Mouse (Mus musculus): ENCODE results near the gene Tm9sf4. TPM values are rescaled to one million over a fixed set of nuclear protein-coding genes. Genes with fewer than 3 reads are reported as not detected.

Tm9sf4 gene
- polyA plus RNA-seq, 1 experiment from 2014 or later: 67.9 TPM

GRCm38 (mm10) chr2:153259030-153259863 lies 98.1 kb downstream of the Tm9sf4 start:
- 50% methylated on average over 12 of the region's 12 CpGs for WGBS
- Histone ChIP-seq H3K4me2 (ENCODE audit: low read length) (no peak overlapping the region), H3K4me3 (ENCODE audit: control insufficient read depth in 1 of 2, insufficient read depth in 1 of 2, low read depth in 1 of 2, low read length in 2 of 2) (no peak overlapping the region), H3K27me3 (ENCODE audit: control insufficient read depth, insufficient read depth, low read length) (no peaks in the 10 kb centered on the region), H3K36me3 (ENCODE audit: control insufficient read depth, insufficient read depth, low read length) (peaks cover 30% of the 10 kb centered on the region), H3K4me1 (ENCODE audit: control insufficient read depth in 2 of 2, insufficient read depth in 2 of 2, low read length in 2 of 2) (peaks cover 3 to 18% of the 10 kb centered on the region in 2 experiments; a peak in 3 of 4 replicates), H3K9ac (ENCODE audit: low read length) (no peak overlapping the region), H3K27ac (replicated peaks in 1 of 2; ENCODE audit: control insufficient read depth in 1 of 2, insufficient read depth in 1 of 2, low read depth in 2 of 2, low read length in 2 of 2) (no peak overlapping the region), H3K9me3 (ENCODE audit: control insufficient read depth, low read length) (no peaks in the 10 kb centered on the region)
- no peak for ATAC-seq (ENCODE audit: insufficient number of reproducible peaks, insufficient read depth, low FRiP score, low read depth)

Other genes starting within 250 kb of the Tm9sf4 start
- gene Mylk2, start 250.0 kb upstream of the Tm9sf4 start, polyA plus RNA-seq (2014; fragmentation: Nextera tagmentation; extraction: Ambion mirVana): not detected in 2 replicates
- gene Foxs1, start 228.1 kb upstream of the Tm9sf4 start, polyA plus RNA-seq (2014; fragmentation: Nextera tagmentation; extraction: Ambion mirVana): 5.3 and 5.6 TPM in 2 replicates
- gene Dusp15, start 209.6 kb upstream of the Tm9sf4 start, polyA plus RNA-seq (2014; fragmentation: Nextera tagmentation; extraction: Ambion mirVana): not detected in 2 replicates
- 0.30 TPM in 1 of 2 replicates, not detected in the other for gene Ttll9, start 198.8 kb upstream of the Tm9sf4 start, polyA plus RNA-seq (2014; fragmentation: Nextera tagmentation; extraction: Ambion mirVana)
- gene Pdrg1, start 145.9 kb upstream of the Tm9sf4 start, polyA plus RNA-seq (2014; fragmentation: Nextera tagmentation; extraction: Ambion mirVana): 78.2 and 85.4 TPM in 2 replicates
- not detected in 2 replicates for gene Xkr7, start 129.5 kb upstream of the Tm9sf4 start, polyA plus RNA-seq (2014; fragmentation: Nextera tagmentation; extraction: Ambion mirVana)
- 6.5 and 7.9 TPM in 2 replicates for gene Ccm2l, start 95.3 kb upstream of the Tm9sf4 start, polyA plus RNA-seq (2014; fragmentation: Nextera tagmentation; extraction: Ambion mirVana)
- 1.9 and 2.5 TPM in 2 replicates for gene Hck, start 52.8 kb upstream of the Tm9sf4 start, polyA plus RNA-seq (2014; fragmentation: Nextera tagmentation; extraction: Ambion mirVana)
- 4.1 and 4.4 TPM in 2 replicates for gene Tspyl3, start 64.1 kb downstream of the Tm9sf4 start, polyA plus RNA-seq (2014; fragmentation: Nextera tagmentation; extraction: Ambion mirVana)
- gene Plagl2, start 80.1 kb downstream of the Tm9sf4 start, polyA plus RNA-seq (2014; fragmentation: Nextera tagmentation; extraction: Ambion mirVana): 15.5 and 16.2 TPM in 2 replicates
- gene Pofut1, start 80.2 kb downstream of the Tm9sf4 start, polyA plus RNA-seq (2014; fragmentation: Nextera tagmentation; extraction: Ambion mirVana): 5.9 and 6.6 TPM in 2 replicates
- 3.8 and 4.5 TPM in 2 replicates for gene Kif3b, start 130.1 kb downstream of the Tm9sf4 start, polyA plus RNA-seq (2014; fragmentation: Nextera tagmentation; extraction: Ambion mirVana)
- gene Asxl1, start 184.5 kb downstream of the Tm9sf4 start, polyA plus RNA-seq (2014; fragmentation: Nextera tagmentation; extraction: Ambion mirVana): 14.0 and 17.0 TPM in 2 replicates

All from heart, embryonic 14.5 days (tissue).